Mouse (Mus musculus) neural tube, embryonic 12.5 days (tissue): ENCODE measurements around the gene Rnasek. TPM values are rescaled to one million over a fixed set of nuclear protein-coding genes. Genes with fewer than 3 reads are reported as not detected.

Experiments used
- ATAC-seq: fragments of 200-750 bp; cut with Nextera tagmentation; 2 replicates; pipeline ENCODE4 v1.8.0; 2017; ENCODE audit warnings: low read depth, mild to moderate bottlenecking, moderate TSS enrichment, moderate library complexity; ENCODE audit not compliant: low FRiP score
- H3K27ac ChIP-seq: fragments of 300-500 bp; sonication (generic); 2 replicates; pipeline ENCODE4 v1.5.1; 2016
- H3K27me3 ChIP-seq: fragments of 300-500 bp; sonication (generic); replicated peaks from 2 replicates; pipeline ENCODE4 v1.6.1; 2016; ENCODE audit warnings: mild to moderate bottlenecking
- H3K36me3 ChIP-seq: fragments of 300-500 bp; sonication (generic); 2 replicates; pipeline ENCODE4 v1.6.1; 2016; ENCODE audit warnings: mild to moderate bottlenecking
- H3K4me1 ChIP-seq: fragments of 300-500 bp; sonication (generic); 2 replicates; pipeline ENCODE4 v1.6.1; 2016
- H3K4me2 ChIP-seq: fragments of 300-500 bp; sonication (generic); replicated peaks from 2 replicates; pipeline ENCODE4 v1.6.1; 2016; ENCODE audit warnings: mild to moderate bottlenecking
- H3K4me3 ChIP-seq: fragments of 300-500 bp; sonication (generic); 2 replicates; pipeline ENCODE4 v1.5.1; 2016
- H3K9ac ChIP-seq: fragments of 300-500 bp; sonication (generic); 2 replicates; pipeline ENCODE4 v1.6.1; 2016; ENCODE audit warnings: mild to moderate bottlenecking
- H3K9me3 ChIP-seq: fragments of 300-500 bp; sonication (generic); 2 replicates; pipeline ENCODE4 v1.6.1; 2016; ENCODE audit warnings: mild to moderate bottlenecking
- WGBS: fragments of 180-500 bp; shearing (Covaris S2); methylation state at CpG from one replicate; pipeline ENCODE4 v1.1.7; 2016; 5-methylcytosine and 5-hydroxymethylcytosine counted together
- polyA plus RNA-seq: library from polyadenylated mRNA; unstranded; fragments of >200 nt; fragmentation: Nextera tagmentation; extraction: Ambion mirVana; gene quantifications from 2 replicates; pipeline ENCODE4 v1.2.1, GENCODE M21; 2016

Rnasek gene
- polyA plus RNA-seq, 1 experiment from 2014 or later: 231 TPM

- Histone ChIP-seq H3K4me2 (peak within 1 kb of the TSS; percentile 51), H3K9me3 (no peaks in the 10 kb centered on the region), H3K4me1 (peaks cover 10% of the 10 kb centered on the region), H3K9ac (no peak within 1 kb of the TSS), H3K36me3 (no peaks in the 10 kb centered on the region), H3K27ac (no peak within 1 kb of the TSS), H3K27me3 (peaks cover 53% of the 10 kb centered on the region), H3K4me3 (peak within 1 kb of the TSS; percentile 21; the same call in 1 of the 2 replicates)
- no peak for ATAC-seq
- WGBS: under 1% methylated on average over 25 of the region's 25 CpGs
Measured at GRCm38 (mm10) chr11:70254931-70255531, 15.4 kb upstream of the Rnasek start, which contains the start of gene Alox12. Gene Alox12, minus strand, starts transcription at chr11:70255353.

GRCm38 (mm10) chr11:70254337-70254736, 14.7 kb upstream of the Rnasek start:
- Histone ChIP-seq H3K9me3 (no peaks in the 10 kb centered on the region), H3K4me2 (peak overlapping the region; percentile 51), H3K36me3 (no peaks in the 10 kb centered on the region), H3K9ac (no peak overlapping the region), H3K4me3 (no peak overlapping the region; the same call in 1 of the 2 replicates), H3K27ac (no peak overlapping the region), H3K27me3 (peaks cover 53% of the 10 kb centered on the region), H3K4me1 (peaks cover 10% of the 10 kb centered on the region)
- WGBS: 4% methylated on average over 18 of the region's 18 CpGs
- no peak for ATAC-seq

GRCm38 (mm10) chr11:70251853-70252252, 12.2 kb upstream of the Rnasek start:
- Histone ChIP-seq H3K27ac (no peak overlapping the region), H3K27me3 (peaks cover 53% of the 10 kb centered on the region), H3K4me1 (peaks cover 10% of the 10 kb centered on the region), H3K4me2 (no peak overlapping the region), H3K9me3 (no peaks in the 10 kb centered on the region), H3K4me3 (no peak overlapping the region), H3K9ac (no peak overlapping the region), H3K36me3 (no peaks in the 10 kb centered on the region)
- ATAC-seq: no peak
- WGBS: 79% methylated on average over 8 of the region's 8 CpGs

- no peaks in the 10 kb centered on the region for H3K36me3 ChIP-seq
- ATAC-seq: no peak
- no peaks in the 10 kb centered on the region for H3K9me3 ChIP-seq
- H3K27me3 ChIP-seq: peaks cover 46% of the 10 kb centered on the region
- no peak overlapping the region for H3K9ac ChIP-seq
- peaks cover 6% of the 10 kb centered on the region for H3K4me1 ChIP-seq
- H3K4me3 ChIP-seq: no peak overlapping the region
- no peak overlapping the region for H3K27ac ChIP-seq
- no peak overlapping the region for H3K4me2 ChIP-seq
- 71% methylated on average over 11 of the region's 11 CpGs for WGBS
Measured at GRCm38 (mm10) chr11:70250150-70250549, 10.5 kb upstream of the Rnasek start.

GRCm38 (mm10) chr11:70247136-70247845, 7.6 kb upstream of the Rnasek start:
- no peaks in the 10 kb centered on the region for H3K9me3 ChIP-seq
- 48% methylated on average over 9 of the region's 9 CpGs for WGBS
- no peak overlapping the region for H3K4me2 ChIP-seq
- no peak overlapping the region for H3K4me3 ChIP-seq
- H3K27me3 ChIP-seq: peaks cover 20% of the 10 kb centered on the region
- H3K4me1 ChIP-seq: no peaks in the 10 kb centered on the region
- H3K36me3 ChIP-seq: no peaks in the 10 kb centered on the region
- no peak overlapping the region for H3K27ac ChIP-seq
- no peak for ATAC-seq
- H3K9ac ChIP-seq: no peak overlapping the region

- H3K9ac ChIP-seq: no peak overlapping the region
- no peak overlapping the region for H3K4me2 ChIP-seq
- H3K4me1 ChIP-seq: peaks cover 18% of the 10 kb centered on the region
- H3K36me3 ChIP-seq: no peaks in the 10 kb centered on the region
- WGBS: 68% methylated on average over 11 of the region's 11 CpGs
- no peak overlapping the region for H3K27ac ChIP-seq
- no peak for ATAC-seq
- H3K9me3 ChIP-seq: no peaks in the 10 kb centered on the region
- H3K27me3 ChIP-seq: 0 out of 2 replicates have a peak, but pooled peaks cover 7% of the 10 kb centered on the region
- no peak overlapping the region for H3K4me3 ChIP-seq
Measured at GRCm38 (mm10) chr11:70242591-70242990, 2.9 kb upstream of the Rnasek start.

GRCm38 (mm10) chr11:70238591-70239440, 826 bp downstream of the Rnasek start:
- no peaks in the 10 kb centered on the region for H3K27me3 ChIP-seq
- 13% methylated on average over 23 of the region's 23 CpGs for WGBS
- peak overlapping the region; percentile 91 for H3K4me3 ChIP-seq
- H3K4me1 ChIP-seq: peaks cover 23% of the 10 kb centered on the region
- ATAC-seq: no peak
- peak overlapping the region; percentile 83 for H3K9ac ChIP-seq
- H3K27ac ChIP-seq: 0 out of 2 replicates have a peak overlapping the region, but pooled peaks have one; percentile 82
- H3K9me3 ChIP-seq: no peaks in the 10 kb centered on the region
- H3K36me3 ChIP-seq: peaks cover 16% of the 10 kb centered on the region
- peak overlapping the region; percentile 95 for H3K4me2 ChIP-seq

- WGBS: under 1% methylated on average over 70 of the region's 70 CpGs
- H3K27ac ChIP-seq: peak within 1 kb of the TSS; percentile 82
- peak; percentile 91 for ATAC-seq
- H3K9me3 ChIP-seq: no peaks in the 10 kb centered on the region
- peaks cover 16% of the 10 kb centered on the region for H3K36me3 ChIP-seq
- H3K9ac ChIP-seq: peak within 1 kb of the TSS; percentile 83
- peak within 1 kb of the TSS; percentile 95 for H3K4me2 ChIP-seq
- peak within 1 kb of the TSS; percentile 91 for H3K4me3 ChIP-seq
- peaks cover 27% of the 10 kb centered on the region for H3K4me1 ChIP-seq
- H3K27me3 ChIP-seq: no peaks in the 10 kb centered on the region
Measured at GRCm38 (mm10) chr11:70237457-70238167, 2.0 kb downstream of the Rnasek start, which contains the start of gene 0610010K14Rik. Gene 0610010K14Rik, minus strand, starts transcription at chr11:70237914.

GRCm38 (mm10) chr11:70236717-70237116, 2.9 kb downstream of the Rnasek start:
- Histone ChIP-seq H3K27ac (no peak overlapping the region), H3K9me3 (no peaks in the 10 kb centered on the region), H3K36me3 (peaks cover 16% of the 10 kb centered on the region), H3K27me3 (no peaks in the 10 kb centered on the region), H3K9ac (peak overlapping the region; percentile 83; the same call in 1 of the 2 replicates), H3K4me1 (peaks cover 31% of the 10 kb centered on the region), H3K4me3 (peak overlapping the region; percentile 91), H3K4me2 (peak overlapping the region; percentile 95)
- no peak for ATAC-seq
- 43% methylated on average over 7 of the region's 7 CpGs for WGBS

GRCm38 (mm10) chr11:70235254-70235900, 4.3 kb downstream of the Rnasek start:
- no peak overlapping the region for H3K9ac ChIP-seq
- WGBS: 94% methylated on average over 12 of the region's 12 CpGs
- no peak overlapping the region for H3K4me2 ChIP-seq
- peaks cover 27% of the 10 kb centered on the region for H3K4me1 ChIP-seq
- no peak for ATAC-seq
- peaks cover 16% of the 10 kb centered on the region for H3K36me3 ChIP-seq
- H3K27ac ChIP-seq: no peak overlapping the region
- no peaks in the 10 kb centered on the region for H3K9me3 ChIP-seq
- H3K4me3 ChIP-seq: no peak overlapping the region
- peaks cover under 1% of the 10 kb centered on the region for H3K27me3 ChIP-seq

- H3K27ac ChIP-seq: no peak overlapping the region
- H3K4me3 ChIP-seq: no peak overlapping the region
- H3K4me2 ChIP-seq: no peak overlapping the region
- no peak overlapping the region for H3K9ac ChIP-seq
- peaks cover 29% of the 10 kb centered on the region for H3K4me1 ChIP-seq
- no peak for ATAC-seq
- H3K36me3 ChIP-seq: peaks cover 16% of the 10 kb centered on the region
- 85% methylated on average over 8 of the region's 8 CpGs for WGBS
- peaks cover 9% of the 10 kb centered on the region for H3K27me3 ChIP-seq
- no peaks in the 10 kb centered on the region for H3K9me3 ChIP-seq
Measured at GRCm38 (mm10) chr11:70234497-70234896, 5.1 kb downstream of the Rnasek start.
